Mouse (Mus musculus): ENCODE measurements around the gene Asb5.
"Not testable (repeated sequence)": the region's sequence is repeated elsewhere in the genome, so short reads cannot be mapped to it uniquely, and the experiment has no call there.

The Asb5 gene

DNA sequence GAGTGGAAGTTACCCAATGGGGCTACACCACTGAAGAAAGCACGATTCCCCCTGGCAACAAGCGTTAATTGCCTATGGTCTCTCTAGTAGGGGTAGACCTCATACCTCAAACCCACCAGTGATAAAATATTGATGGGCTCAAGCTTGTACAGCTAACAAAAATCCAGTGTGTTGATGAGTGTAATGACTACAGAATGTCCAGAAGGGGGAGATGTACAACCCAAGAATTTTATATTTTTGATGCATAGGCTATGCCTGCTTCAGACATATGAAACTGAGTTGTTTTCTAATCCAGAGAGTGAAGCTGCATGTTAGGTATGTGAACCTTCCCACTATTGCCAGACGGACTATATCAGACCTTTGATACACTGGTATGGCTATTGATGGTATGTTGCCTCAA is 7.9 kb downstream of the Asb5 start:
- DNase-seq (ENCODE audit: low spot score in 2 of 2), result no peak

GRCm38 (mm10) chr8:54541331-54541730 is 12.0 kb downstream of the Asb5 start:
- DNase-seq (ENCODE audit: low spot score in 2 of 2), result no peak

GRCm38 (mm10) chr8:54548383-54548782 is 19.0 kb downstream of the Asb5 start:
- DNase-seq (ENCODE audit: low spot score in 2 of 2), result no peak

DNA sequence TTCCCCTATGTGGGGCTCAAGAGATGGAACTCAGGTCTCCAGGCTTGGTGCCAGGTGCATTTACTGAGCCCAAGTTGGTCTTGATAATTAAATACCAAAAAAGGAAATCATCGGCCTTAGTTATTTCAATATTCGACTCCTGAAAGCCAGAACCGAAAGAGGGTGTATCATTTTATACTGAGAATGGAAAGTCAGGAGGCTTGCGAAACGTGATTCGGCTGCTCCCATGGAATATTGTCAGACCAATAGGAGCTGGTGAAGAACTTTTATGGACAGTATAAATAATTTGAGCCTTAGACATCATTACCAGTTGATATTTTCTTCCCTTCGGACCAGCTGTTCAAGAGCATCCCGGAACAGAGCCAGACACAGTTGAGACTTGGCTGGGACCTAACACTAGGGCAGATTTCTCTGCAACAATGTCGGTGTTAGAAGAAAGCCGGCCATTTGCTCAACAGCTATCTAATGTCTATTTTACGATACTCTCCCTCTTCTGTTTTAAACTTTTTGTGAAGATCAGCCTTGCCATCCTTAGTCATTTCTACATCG is 20.7 kb downstream of the Asb5 start:
- DNase-seq (ENCODE audit: low spot score in 2 of 2), result no peak

GRCm38 (mm10) chr8:54554921-54555320 is 25.5 kb downstream of the Asb5 start:
- no peak for DNase-seq (ENCODE audit: low spot score in 2 of 2)

GRCm38 (mm10) chr8:54562137-54562536 is 32.8 kb downstream of the Asb5 start:
- no peak for DNase-seq (ENCODE audit: low spot score in 2 of 2)

DNA sequence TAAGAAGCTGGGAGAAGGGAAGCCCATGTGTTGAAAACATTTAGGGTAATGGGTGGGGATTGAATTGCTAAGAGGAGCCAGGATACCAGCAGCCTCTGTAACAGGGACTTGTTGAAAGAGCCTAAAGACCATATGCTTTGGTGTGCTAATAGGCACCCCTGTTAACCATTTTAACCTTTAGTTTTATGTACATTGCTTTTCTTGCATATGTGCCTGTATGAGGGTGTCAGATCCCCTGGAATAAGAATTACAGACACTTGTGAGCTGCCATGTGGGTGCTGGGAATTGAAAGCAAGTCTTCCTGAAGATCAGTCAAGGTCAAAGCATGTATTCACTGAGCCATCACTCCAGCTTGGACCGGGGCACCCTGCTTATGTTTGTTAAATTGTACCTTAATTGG is 35.8 kb downstream of the Asb5 start:
- no peak for DNase-seq (ENCODE audit: low spot score in 2 of 2)

DNA sequence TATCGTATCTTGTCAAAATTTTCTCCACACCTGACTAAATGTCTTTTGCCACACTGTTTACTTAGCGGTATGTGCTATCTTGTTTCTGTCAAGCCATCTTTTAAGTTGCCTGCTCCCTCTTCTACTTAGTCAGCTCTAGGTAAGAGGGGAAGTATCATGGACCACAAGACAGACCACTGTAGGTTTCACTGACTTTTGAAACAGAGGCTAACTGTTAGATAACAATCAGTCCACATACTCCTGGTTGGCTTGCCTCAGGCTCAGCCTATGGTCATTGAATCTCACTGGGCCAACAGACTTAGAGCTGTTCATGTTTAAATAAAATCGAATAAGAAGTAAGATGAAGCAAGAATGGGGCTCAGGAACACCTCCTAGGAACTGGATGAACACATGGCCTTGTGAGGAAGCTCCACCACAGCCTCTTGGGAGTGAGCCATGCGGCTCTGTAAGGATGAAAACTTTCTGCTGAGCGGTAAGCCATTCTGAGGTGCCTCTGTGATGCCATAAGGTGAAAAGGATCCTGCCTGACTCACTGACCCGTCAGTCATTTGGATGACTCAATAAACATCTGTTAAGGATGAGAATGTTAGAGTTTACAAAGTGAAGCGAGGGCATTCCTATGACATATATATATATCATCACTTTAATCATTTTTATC is 36.4 kb downstream of the Asb5 start:
- no peak for DNase-seq (ENCODE audit: low spot score in 2 of 2)

GRCm38 (mm10) chr8:54567168-54567567 is 37.8 kb downstream of the Asb5 start:
- DNase-seq (ENCODE audit: low spot score in 2 of 2), result no peak

GRCm38 (mm10) chr8:54570618-54571609 is 41.5 kb downstream of the Asb5 start:
- DNase-seq (ENCODE audit: low spot score in 2 of 2), result no peak

- DNase-seq (ENCODE audit: low spot score in 2 of 2), result no peak
These were observed 52.1 kb downstream of the Asb5 start for GRCm38 (mm10) chr8:54581436-54581835.

- no peak for DNase-seq (ENCODE audit: low spot score in 2 of 2)
These were observed 53.5 kb downstream of the Asb5 start for GRCm38 (mm10) chr8:54582886-54583285.

- DNase-seq (ENCODE audit: low spot score in 2 of 2), result no peak
These were observed 65.3 kb downstream of the Asb5 start for GRCm38 (mm10) chr8:54594634-54595033.

GRCm38 (mm10) chr8:54596051-54596450 is 66.7 kb downstream of the Asb5 start:
- no peak for DNase-seq (ENCODE audit: low spot score in 2 of 2)

GRCm38 (mm10) chr8:54596940-54597339 is 67.6 kb downstream of the Asb5 start:
- no peak for DNase-seq (ENCODE audit: low spot score in 2 of 2)

GRCm38 (mm10) chr8:54597386-54597785 is 68.0 kb downstream of the Asb5 start:
- no peak for DNase-seq (ENCODE audit: low spot score in 2 of 2)

DNA sequence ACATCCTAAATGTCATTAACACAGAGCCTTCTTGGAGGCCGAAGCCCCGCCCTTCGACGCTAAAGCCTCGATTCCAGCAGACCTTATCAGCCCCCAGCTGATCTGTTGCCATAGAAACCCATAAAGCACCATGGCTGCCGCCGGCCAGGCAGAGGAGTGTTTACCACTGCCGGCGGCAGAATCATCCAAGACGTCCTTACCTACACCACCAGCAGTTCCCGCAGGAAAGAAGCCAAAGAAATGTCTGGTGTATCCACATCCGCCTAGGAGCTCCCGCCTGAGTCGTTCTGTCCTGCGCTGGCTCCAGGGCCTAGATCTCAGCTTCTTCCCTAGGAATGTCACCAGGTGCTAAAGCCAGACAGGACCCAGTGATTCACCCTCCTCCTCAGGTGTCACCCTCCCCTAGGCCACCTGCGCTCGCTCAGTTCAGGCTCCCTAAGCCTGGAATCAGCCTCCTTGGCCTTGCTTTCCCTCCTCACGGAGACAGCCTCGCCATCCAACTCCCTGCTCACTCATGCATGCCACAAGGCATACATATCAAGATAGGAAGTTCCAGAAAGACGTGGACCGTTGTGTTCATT is 71.4 kb downstream of the Asb5 start, which contains the start of gene Spata4:
Gene Spata4 (plus strand): TSS at position 111 of the 581 bp plus-strand sequence.
- DNase-seq (ENCODE audit: low spot score in 2 of 2), result no peak

DNA sequence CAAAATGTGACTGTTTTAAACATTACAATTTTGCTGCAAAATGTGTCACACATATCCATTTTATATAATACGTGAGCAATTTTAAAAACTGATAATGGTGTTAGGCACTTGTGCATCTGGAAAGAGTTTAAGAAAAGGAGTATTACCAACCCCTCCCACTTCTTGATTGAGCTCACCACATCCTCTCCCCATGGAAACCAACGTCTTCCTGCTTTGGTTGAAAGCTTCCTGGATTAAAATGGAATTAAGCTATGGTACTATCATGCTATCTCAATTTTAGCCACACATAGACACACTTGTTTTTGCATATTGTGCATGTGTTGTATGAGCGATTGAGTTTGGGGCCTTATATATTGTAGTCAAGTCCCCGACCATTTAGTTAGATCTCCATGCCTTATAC is 74.1 kb downstream of the Asb5 start:
- DNase-seq (ENCODE audit: low spot score in 2 of 2), result no peak

DNA sequence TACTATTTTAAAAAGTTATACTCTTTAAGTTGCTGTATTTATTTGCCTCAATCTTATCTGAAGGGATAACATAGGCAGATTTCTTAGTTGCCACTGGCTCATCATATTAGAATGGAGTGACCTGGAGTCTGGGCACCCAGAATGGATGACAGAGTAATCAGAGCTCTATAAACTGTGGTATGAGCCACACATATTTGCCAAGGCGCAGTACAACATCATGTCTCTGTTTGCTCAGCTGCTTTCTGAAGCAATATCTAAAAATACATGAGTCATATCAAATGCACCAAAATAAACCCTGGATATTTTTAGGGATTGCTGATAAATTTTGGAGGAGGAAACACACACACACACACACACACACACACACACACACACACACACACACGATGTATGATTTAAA is 80.0 kb downstream of the Asb5 start:
- DNase-seq (ENCODE audit: low spot score in 2 of 2), result no peak

DNA sequence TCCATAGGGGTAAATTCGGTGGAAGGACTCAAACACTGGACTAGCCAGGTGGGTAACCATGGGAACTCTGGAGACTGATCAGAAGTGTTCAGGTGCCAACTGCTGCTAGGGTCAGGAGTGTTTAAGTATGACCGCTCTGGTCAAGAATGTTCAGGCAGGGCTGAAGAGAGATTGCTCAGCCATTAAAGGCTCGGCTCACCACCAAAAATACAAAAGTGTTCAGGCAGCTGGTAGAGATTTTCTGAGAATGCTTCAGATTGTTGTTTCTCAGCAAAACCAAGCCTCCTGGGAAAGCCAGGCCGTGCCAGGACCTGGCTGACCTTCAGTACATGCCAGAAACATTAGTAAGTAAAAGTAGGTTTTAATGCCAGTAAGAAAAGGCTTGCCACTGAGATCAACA is 80.9 kb downstream of the Asb5 start:
- no peak for DNase-seq (ENCODE audit: low spot score in 2 of 2)

- DNase-seq (ENCODE audit: low spot score in 2 of 2), result not testable (repeated sequence)
These were observed 87.3 kb downstream of the Asb5 start for GRCm38 (mm10) chr8:54616710-54617109.

All from spleen, postnatal 4 days (tissue).